Mouse (Mus musculus): ENCODE data around the gene Mpo.

DNA sequence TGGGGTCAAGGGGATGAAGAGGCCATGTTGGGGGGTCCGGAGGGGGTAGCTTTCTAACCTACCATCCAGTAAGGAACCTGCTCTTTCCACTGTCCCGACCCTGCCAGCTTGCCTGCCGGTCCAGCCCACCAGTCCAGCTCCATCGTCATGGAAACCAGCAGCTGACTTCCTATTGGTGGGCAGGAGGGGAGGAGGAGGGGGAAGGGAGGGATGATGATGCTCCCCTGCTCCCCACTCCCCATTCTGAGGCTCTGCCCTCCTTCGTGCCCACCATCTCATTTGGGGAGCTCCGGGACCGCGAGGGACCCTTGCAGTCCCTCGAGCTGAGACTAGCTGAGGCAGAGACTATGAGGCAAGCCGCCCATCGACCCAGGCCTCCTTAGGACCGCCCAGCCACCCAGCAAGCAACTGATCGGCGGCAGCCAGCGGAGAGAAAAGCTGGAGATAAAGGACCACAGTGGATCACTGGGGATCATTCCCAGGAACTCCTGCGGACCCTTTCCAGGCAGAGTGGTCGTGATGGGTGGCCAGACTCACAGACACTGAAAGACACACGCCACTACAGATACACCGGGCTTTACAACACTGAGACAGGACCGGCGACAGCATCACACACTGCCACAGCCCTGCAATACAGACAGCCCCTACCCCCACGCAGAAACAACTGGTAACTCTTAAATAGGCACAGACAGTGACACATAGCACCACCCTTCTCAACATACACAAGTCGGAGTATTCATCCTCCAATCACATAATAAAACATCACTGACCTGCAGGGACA is 32.9 kb upstream of the Mpo start, which contains the start of gene Tspoap1:
- no peak for TF ChIP-seq CTCF (IDR thresholded peaks at IDR 0.05; ENCODE audit: low read depth)
- TF ChIP-seq EP300 (IDR thresholded peaks at IDR 0.05; ENCODE audit: low read depth) = no peak
